ENCODE assay signal across 27 mouse cellular contexts in genomic region chr3:137226151-137226550, GRCm38 (mm10).
"Had no signal": no experiment of that assay in that cellular context is flagged by ENCODE, and none has a peak within 500 bp of the region (broad histone marks: within the 10 kb centered on the region; RNA-seq: fewer than 3 reads in every experiment).

No protein-coding gene starts in this region.

- ATAC-seq: forebrain, embryonic 16.5 days; hindbrain, embryonic 16.5 days; inflammation-experienced regulatory T-cells, adult 6 months; intestine, embryonic 15.5 days; intestine, postnatal 0 days had no signal

- H3K4me1 ChIP-seq: heart, embryonic 10.5 days; heart, embryonic 15.5 days; hindbrain, embryonic 10.5 days; hindbrain, embryonic 12.5 days; intestine, embryonic 15.5 days; kidney, embryonic 15.5 days; limb, embryonic 10.5 days; limb, embryonic 12.5 days; liver, embryonic 13.5 days; liver, embryonic 15.5 days had no signal

- H3K27me3 ChIP-seq: heart, embryonic 13.5 days; heart, embryonic 15.5 days; hindbrain, embryonic 12.5 days; intestine, embryonic 15.5 days; kidney, embryonic 15.5 days; limb, embryonic 12.5 days; liver, embryonic 13.5 days; liver, embryonic 15.5 days had no signal

- H3K4me3 ChIP-seq: gastrocnemius, adult 2 months; heart, adult 2 months; heart, embryonic 10.5 days; heart, embryonic 13.5 days; heart, embryonic 15.5 days; hindbrain, embryonic 10.5 days; hindbrain, embryonic 12.5 days; intestine, embryonic 15.5 days; kidney, embryonic 15.5 days; layer of hippocampus, adult 2 months; left cerebral cortex, adult 2 months; limb, embryonic 10.5 days; limb, embryonic 12.5 days; liver, embryonic 13.5 days; liver, embryonic 15.5 days had no signal

- DNase-seq: gastrocnemius, adult 2 months; gastrocnemius, postnatal 10 days; gastrocnemius, postnatal 25 days; heart, adult 2 months; heart, postnatal 4 days; kidney, adult 18-20 months; kidney, postnatal 25 days; kidney, postnatal 4 days; liver; liver, embryonic 13.5 days had no signal

- H3K4me2 ChIP-seq: heart, embryonic 13.5 days; heart, embryonic 15.5 days; hindbrain, embryonic 12.5 days; hindbrain, embryonic 14.5 days; intestine, embryonic 15.5 days; kidney, embryonic 15.5 days; limb, embryonic 12.5 days; liver, embryonic 13.5 days; liver, embryonic 15.5 days had no signal

- H3K36me3 ChIP-seq: heart, embryonic 10.5 days; heart, embryonic 13.5 days; heart, embryonic 15.5 days; hindbrain, embryonic 10.5 days; hindbrain, embryonic 12.5 days; intestine, embryonic 15.5 days; kidney, embryonic 15.5 days; limb, embryonic 10.5 days; limb, embryonic 12.5 days; liver, embryonic 13.5 days; liver, embryonic 15.5 days had no signal

- H3K9ac ChIP-seq: heart, embryonic 13.5 days; heart, embryonic 15.5 days; hindbrain, embryonic 12.5 days; hindbrain, embryonic 14.5 days; intestine, embryonic 15.5 days; kidney, embryonic 15.5 days; limb, embryonic 12.5 days; liver, embryonic 13.5 days; liver, embryonic 15.5 days had no signal

- H3K9me3 ChIP-seq: heart, embryonic 10.5 days; heart, embryonic 13.5 days; heart, embryonic 15.5 days; hindbrain, embryonic 10.5 days; hindbrain, embryonic 12.5 days; intestine, embryonic 15.5 days; kidney, embryonic 15.5 days; limb, embryonic 10.5 days; limb, embryonic 12.5 days; liver, embryonic 13.5 days; liver, embryonic 15.5 days had no signal

- H3K27ac ChIP-seq: gastrocnemius, adult 2 months; heart, adult 2 months; heart, embryonic 10.5 days; heart, embryonic 13.5 days; heart, embryonic 15.5 days; hindbrain, embryonic 10.5 days; hindbrain, embryonic 12.5 days; hindbrain, embryonic 14.5 days; intestine, embryonic 15.5 days; kidney, embryonic 15.5 days; layer of hippocampus, adult 2 months; left cerebral cortex, adult 2 months; limb, embryonic 10.5 days; limb, embryonic 12.5 days; liver, embryonic 13.5 days; liver, embryonic 15.5 days had no signal
